31 mouse cellular contexts compared by ENCODE assay signal in the genomic region with DNA sequence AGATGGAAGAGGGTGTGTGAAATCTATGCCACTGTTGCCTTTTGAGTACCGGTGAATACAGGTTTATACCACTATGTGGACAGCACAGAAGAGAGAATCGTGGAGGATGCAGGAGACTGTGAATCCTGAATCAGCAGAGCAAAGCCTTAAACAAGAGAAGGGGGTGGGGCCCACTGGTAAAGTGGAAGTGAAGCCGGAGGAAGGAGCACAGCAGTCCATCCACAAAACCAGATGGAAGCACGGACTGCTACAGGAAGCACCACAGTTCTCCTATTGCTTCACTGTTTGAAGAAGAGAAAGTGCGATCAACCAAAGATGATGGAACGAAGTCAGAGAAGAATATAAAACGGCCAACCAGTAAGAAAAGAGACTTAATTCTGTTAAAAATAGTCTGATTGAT. TPM values are rescaled to one million over a fixed set of nuclear protein-coding genes. Genes with fewer than 3 reads are reported as not detected.
DNase-seq lines count a peak whose midpoint lies in the region; ATAC-seq lines count a peak whose summit lies in the region.
"Had no signal": no experiment of that assay in that cellular context is flagged by ENCODE, and none has a peak within 500 bp of the region (broad histone marks: within the 10 kb centered on the region; RNA-seq: fewer than 3 reads in every experiment).

No protein-coding gene starts in this region.

- no peaks in the 10 kb centered on the region for H3K9me3 ChIP-seq in heart, embryonic 10.5 days
- no peaks in the 10 kb centered on the region for H3K9me3 ChIP-seq in hindbrain, embryonic 13.5 days
- no peaks in the 10 kb centered on the region for H3K9me3 ChIP-seq in forebrain, embryonic 16.5 days (ENCODE audit: control insufficient read depth, low read length)
- H3K9me3 ChIP-seq: embryonic facial prominence, embryonic 13.5 days; embryonic facial prominence, embryonic 15.5 days; forebrain, embryonic 10.5 days; forebrain, embryonic 12.5 days; G1E had no signal

- H3K4me1 ChIP-seq in heart, embryonic 10.5 days, result peaks cover 9% of the 10 kb centered on the region; the same call in 1 of the 2 replicates
- H3K4me1 ChIP-seq in hindbrain, embryonic 13.5 days (replicated peaks), result no peaks in the 10 kb centered on the region
- H3K4me1 ChIP-seq in forebrain, embryonic 16.5 days (replicated peaks; ENCODE audit: control insufficient read depth, insufficient read depth, low read length), result no peaks in the 10 kb centered on the region
- H3K4me1 ChIP-seq: embryonic facial prominence, embryonic 13.5 days; embryonic facial prominence, embryonic 15.5 days; forebrain, embryonic 12.5 days had no signal

- H3K4me3 ChIP-seq in heart, embryonic 10.5 days, result no peak overlapping the region
- no peak overlapping the region for H3K4me3 ChIP-seq in hindbrain, embryonic 13.5 days
- no peak overlapping the region for H3K4me3 ChIP-seq in forebrain, embryonic 16.5 days (replicated peaks; ENCODE audit: low read length)
- H3K4me3 ChIP-seq: embryonic facial prominence, embryonic 13.5 days; embryonic facial prominence, embryonic 15.5 days; erythroblast, embryonic 14.5 days; forebrain, embryonic 10.5 days; forebrain, embryonic 12.5 days had no signal

- 0 out of 2 replicates have a peak, but pooled peaks have one; percentile 38 for ATAC-seq in megakaryocyte, adult 5-6 weeks (ENCODE audit: poor library complexity, severe bottlenecking)
- ATAC-seq in hindbrain, embryonic 13.5 days (ENCODE audit: low FRiP score), result no peak
- ATAC-seq in forebrain, embryonic 16.5 days, result no peak
- ATAC-seq: CD4-positive, CD25-positive, alpha-beta regulatory T cell, adult 4 months; forebrain, embryonic 14.5 days; forebrain, postnatal 0 days; Patski had no signal

- no peak overlapping the region for H3K27ac ChIP-seq in heart, embryonic 10.5 days
- no peak overlapping the region for H3K27ac ChIP-seq in hindbrain, embryonic 13.5 days
- no peak overlapping the region for H3K27ac ChIP-seq in forebrain, embryonic 16.5 days (ENCODE audit: low read length)
- H3K27ac ChIP-seq: embryonic facial prominence, embryonic 13.5 days; embryonic facial prominence, embryonic 15.5 days; forebrain, embryonic 10.5 days; forebrain, embryonic 12.5 days had no signal

- H3K27me3 ChIP-seq in heart, embryonic 10.5 days (ENCODE audit: insufficient read depth, poor library complexity, severe bottlenecking), result no peaks in the 10 kb centered on the region
- H3K27me3 ChIP-seq in hindbrain, embryonic 13.5 days, result no peaks in the 10 kb centered on the region
- no peaks in the 10 kb centered on the region for H3K27me3 ChIP-seq in forebrain, embryonic 16.5 days (replicated peaks; ENCODE audit: control insufficient read depth, insufficient read depth, low read length)
- H3K27me3 ChIP-seq: CH12.LX; embryonic facial prominence, embryonic 13.5 days; embryonic facial prominence, embryonic 15.5 days; forebrain, embryonic 12.5 days had no signal

- no peak overlapping the region for H3K4me2 ChIP-seq in hindbrain, embryonic 13.5 days
- H3K4me2 ChIP-seq in forebrain, embryonic 16.5 days (ENCODE audit: low read length), result no peak overlapping the region
- H3K4me2 ChIP-seq: embryonic facial prominence, embryonic 13.5 days; embryonic facial prominence, embryonic 15.5 days; forebrain, embryonic 12.5 days had no signal

- H3K36me3 ChIP-seq in heart, embryonic 10.5 days, result no peaks in the 10 kb centered on the region
- no peaks in the 10 kb centered on the region for H3K36me3 ChIP-seq in hindbrain, embryonic 13.5 days
- no peaks in the 10 kb centered on the region for H3K36me3 ChIP-seq in forebrain, embryonic 16.5 days (ENCODE audit: control insufficient read depth, insufficient read depth)
- H3K36me3 ChIP-seq: embryonic facial prominence, embryonic 13.5 days; embryonic facial prominence, embryonic 15.5 days; forebrain, embryonic 10.5 days; forebrain, embryonic 12.5 days; G1E had no signal

- peak; percentile 4 to 6 for DNase-seq in cerebellum, postnatal 10 days
- DNase-seq in cerebellum, adult 18-20 months, result no peak
- DNase-seq in heart, adult 11 months, result peak; percentile 78
- no peak for DNase-seq in heart, embryonic 10.5 days (ENCODE audit: low spot score)
- DNase-seq: adrenal gland, adult 2 months; adrenal gland, postnatal 10 days; adrenal gland, postnatal 25 days; B cell, adult 2 months; cerebellum, adult 11 months; cerebellum, adult 2 months; cerebellum, adult 9-10 months; cerebellum, postnatal 14 days; cerebellum, postnatal 36 days; forebrain, postnatal 0 days had no signal

- H3K9ac ChIP-seq in hindbrain, embryonic 13.5 days, result no peak overlapping the region
- H3K9ac ChIP-seq in forebrain, embryonic 16.5 days (replicated peaks; ENCODE audit: low read depth, low read length), result no peak overlapping the region
- H3K9ac ChIP-seq: embryonic facial prominence, embryonic 13.5 days; embryonic facial prominence, embryonic 15.5 days; forebrain, embryonic 12.5 days; forebrain, postnatal 0 days had no signal

- WGBS in heart, embryonic 10.5 days, result 64% methylated on average over 7 of the region's 7 CpGs
- WGBS in hindbrain, embryonic 13.5 days, result 66% methylated on average over 7 of the region's 7 CpGs
- 64% methylated on average over 7 of the region's 7 CpGs for WGBS in forebrain, embryonic 16.5 days

RNA-seq across cellular contexts. Expression of a gene that starts 11.1 kb away (rescaled TPM):
- not detected in 2 replicates for polyA plus RNA-seq in heart, embryonic 10.5 days (2016; fragmentation: Nextera tagmentation; extraction: Ambion mirVana)
- not detected in 2 replicates for total RNA-seq in megakaryocyte, adult 5-6 weeks (2015)
- not detected in 2 replicates for total RNA-seq in megakaryocyte, adult 5-6 weeks (2017)
- not detected in 2 replicates for polyA plus RNA-seq in hindbrain, embryonic 13.5 days (2015; fragmentation: Nextera tagmentation; extraction: Ambion mirVana)
- polyA plus RNA-seq in forebrain, embryonic 16.5 days (2015; fragmentation: Nextera tagmentation; extraction: Ambion mirVana), result not detected in 2 replicates
- total RNA-seq: adrenal gland, adult 2 months; adrenal gland, postnatal 10 days; adrenal gland, postnatal 25 days; adrenal gland, postnatal 4 days; CH12.LX; common myeloid progenitor, adult 5-6 weeks; forebrain, postnatal 0 days; G1E had no signal
- polyA plus RNA-seq: adrenal gland, adult 2 months; brain, embryonic 14.5 days; CD4-positive, CD25-positive, alpha-beta regulatory T cell, adult 4 months; cerebellum, adult 2 months; embryonic facial prominence, embryonic 11.5 days; embryonic facial prominence, embryonic 13.5 days; embryonic facial prominence, embryonic 15.5 days; erythroblast, embryonic 14.5 days; forebrain, embryonic 12.5 days; forebrain, embryonic 14.5 days; G1E; Patski had no signal

RNA-seq across cellular contexts. Expression of a gene that starts 29.8 kb away (rescaled TPM):
- 0.32 and 2.5 TPM in 2 replicates for polyA plus RNA-seq in heart, embryonic 10.5 days (2016; fragmentation: Nextera tagmentation; extraction: Ambion mirVana)
- total RNA-seq in megakaryocyte, adult 5-6 weeks (2015), result not detected in 2 replicates
- not detected in 2 replicates for total RNA-seq in megakaryocyte, adult 5-6 weeks (2017)
- 2.3 and 2.4 TPM in 2 replicates for polyA plus RNA-seq in hindbrain, embryonic 13.5 days (2015; fragmentation: Nextera tagmentation; extraction: Ambion mirVana)
- polyA plus RNA-seq in forebrain, embryonic 16.5 days (2015; fragmentation: Nextera tagmentation; extraction: Ambion mirVana), result 1.8 and 2.6 TPM in 2 replicates
- total RNA-seq: adrenal gland, adult 2 months; adrenal gland, postnatal 25 days; adrenal gland, postnatal 4 days; CH12.LX; common myeloid progenitor, adult 5-6 weeks; G1E had no signal
- polyA plus RNA-seq: adrenal gland, adult 2 months; CD4-positive, CD25-positive, alpha-beta regulatory T cell, adult 4 months; cerebellum, adult 2 months; erythroblast, embryonic 14.5 days; G1E; Patski had no signal

RNA-seq across cellular contexts. Expression of a gene that starts 57.4 kb away (rescaled TPM):
- 0.68 TPM in 1 of 2 replicates, not detected in the other for polyA plus RNA-seq in heart, embryonic 10.5 days (2016; fragmentation: Nextera tagmentation; extraction: Ambion mirVana)
- total RNA-seq in megakaryocyte, adult 5-6 weeks (2015), result not detected in 2 replicates
- not detected in 2 replicates for total RNA-seq in megakaryocyte, adult 5-6 weeks (2017)
- polyA plus RNA-seq in hindbrain, embryonic 13.5 days (2015; fragmentation: Nextera tagmentation; extraction: Ambion mirVana), result not detected in 2 replicates
- polyA plus RNA-seq in forebrain, embryonic 16.5 days (2015; fragmentation: Nextera tagmentation; extraction: Ambion mirVana), result not detected in 2 replicates
- total RNA-seq: adrenal gland, adult 2 months; adrenal gland, postnatal 10 days; adrenal gland, postnatal 25 days; CH12.LX; common myeloid progenitor, adult 5-6 weeks; G1E had no signal
- polyA plus RNA-seq: adrenal gland, adult 2 months; brain, embryonic 14.5 days; CD4-positive, CD25-positive, alpha-beta regulatory T cell, adult 4 months; cerebellum, adult 2 months; embryonic facial prominence, embryonic 11.5 days; embryonic facial prominence, embryonic 13.5 days; embryonic facial prominence, embryonic 15.5 days; erythroblast, embryonic 14.5 days; forebrain, embryonic 10.5 days; forebrain, embryonic 12.5 days; forebrain, embryonic 14.5 days; forebrain, postnatal 0 days; G1E; Patski had no signal

Comparison
In these comparisons a context has a peak if more than half of its experiments do, and no peak if none do; other contexts are left out.
1. DNase-seq: peak in cerebellum, postnatal 10 days (2 of 2) and heart, adult 11 months (single experiment); none in cerebellum, adult 18-20 months (0 of 2) and heart, embryonic 10.5 days (single experiment).